Mouse (Mus musculus) lung, embryonic 16.5 days (tissue): Measurements from ENCODE around the gene Prrt4. TPM values are rescaled to one million over a fixed set of nuclear protein-coding genes. Genes with fewer than 3 reads are reported as not detected.

Experiments used
- ATAC-seq: fragments of 200-750 bp; cut with Nextera tagmentation; 2 replicates; pipeline ENCODE4 v1.8.0; 2017; ENCODE audit warnings: low read depth, mild to moderate bottlenecking, moderate library complexity
- H3K27ac ChIP-seq: fragments of 300-500 bp; sonication (generic); 2 replicates; pipeline ENCODE4 v1.5.1; 2014; ENCODE audit warnings: mild to moderate bottlenecking, control low read depth, low read length
- H3K27me3 ChIP-seq: fragments of 300-500 bp; sonication (generic); 2 replicates; pipeline ENCODE4 v1.6.1; 2014; ENCODE audit warnings: low read depth, low read length, mixed read lengths; ENCODE audit not compliant: control insufficient read depth, insufficient read depth
- H3K36me3 ChIP-seq: fragments of 300-500 bp; sonication (generic); 2 replicates; pipeline ENCODE4 v1.6.1; 2014; ENCODE audit warnings: low read length; ENCODE audit not compliant: control insufficient read depth, insufficient read depth
- H3K4me1 ChIP-seq: fragments of 300-500 bp; sonication (generic); replicated peaks from 2 replicates; pipeline ENCODE4 v1.6.1; 2014; ENCODE audit warnings: low read length, mixed read lengths; ENCODE audit not compliant: control insufficient read depth, insufficient read depth
- H3K4me2 ChIP-seq: fragments of 300-500 bp; sonication (generic); 2 replicates; pipeline ENCODE4 v1.6.1; 2014; ENCODE audit warnings: low read depth, low read length, control low read depth
- H3K4me3 ChIP-seq: fragments of 300-500 bp; sonication (generic); 2 replicates; pipeline ENCODE4 v1.5.1; 2014; ENCODE audit warnings: mild to moderate bottlenecking, low read length, control low read depth
- H3K9ac ChIP-seq: fragments of 300-500 bp; sonication (generic); 2 replicates; pipeline ENCODE4 v1.6.1; 2014; ENCODE audit warnings: low read length, control low read depth
- H3K9me3 ChIP-seq: fragments of 300-500 bp; sonication (generic); 2 replicates; pipeline ENCODE4 v1.6.1; 2016; ENCODE audit warnings: low read length; ENCODE audit not compliant: control insufficient read depth
- WGBS: fragments of 180-500 bp; shearing (Covaris S2); extraction: QIAGEN DNeasy Blood & Tissue Kit; methylation state at CpG from one replicate; pipeline ENCODE4 v1.1.7; 2014; 5-methylcytosine and 5-hydroxymethylcytosine counted together
- polyA plus RNA-seq: library from polyadenylated mRNA; unstranded; fragments of >200 nt; fragmentation: Nextera tagmentation; extraction: Ambion mirVana; gene quantifications from 2 replicates; pipeline ENCODE4 v1.2.1, GENCODE M21; 2015

Prrt4 gene
- polyA plus RNA-seq, 1 experiment from 2014 or later: 0.30 TPM

DNA sequence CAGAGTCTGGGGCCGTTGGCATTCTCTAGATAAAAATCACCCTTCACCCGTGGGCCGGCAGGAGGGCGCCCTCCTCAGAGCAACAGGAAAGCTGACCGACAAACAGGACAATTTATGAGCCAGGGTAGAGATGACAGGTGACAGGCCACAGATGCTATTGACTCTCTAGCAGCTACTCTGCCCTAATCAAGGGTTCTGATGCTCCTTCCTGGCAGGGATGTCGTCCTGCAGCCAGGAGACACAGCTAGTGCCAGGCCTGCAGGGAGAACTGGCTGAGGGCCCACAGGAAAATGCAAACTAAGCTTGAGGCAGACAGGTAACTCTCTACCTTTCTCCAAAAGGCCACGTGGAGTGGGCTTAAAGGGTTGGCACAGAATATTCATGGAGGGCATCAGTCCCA, 31.8 kb upstream of the Prrt4 start:
- H3K27me3 ChIP-seq: peaks cover 6% of the 10 kb centered on the region; the same call in 1 of the 2 replicates
- 11% methylated on average over 7 of the region's 7 CpGs for WGBS
- H3K9me3 ChIP-seq: no peaks in the 10 kb centered on the region
- H3K27ac ChIP-seq: no peak overlapping the region
- no peak for ATAC-seq
- peak overlapping the region; percentile 83 for H3K4me2 ChIP-seq
- H3K4me1 ChIP-seq: peaks cover 26% of the 10 kb centered on the region
- peak overlapping the region; percentile 75 for H3K9ac ChIP-seq
- no peaks in the 10 kb centered on the region for H3K36me3 ChIP-seq
- peak overlapping the region; percentile 75 for H3K4me3 ChIP-seq

- Histone ChIP-seq H3K9ac (no peak overlapping the region), H3K4me1 (peaks cover 24% of the 10 kb centered on the region), H3K4me2 (no peak overlapping the region), H3K36me3 (0 out of 2 replicates have a peak, but pooled peaks cover 2% of the 10 kb centered on the region), H3K27me3 (peaks cover 6% of the 10 kb centered on the region; the same call in 1 of the 2 replicates), H3K4me3 (no peak overlapping the region), H3K9me3 (no peaks in the 10 kb centered on the region), H3K27ac (no peak overlapping the region)
- WGBS: 80% methylated on average over 9 of the region's 9 CpGs
- no peak for ATAC-seq
Observed at GRCm38 (mm10) chr6:29210231-29210936, 31.0 kb upstream of the Prrt4 start.

- H3K27ac ChIP-seq: no peak overlapping the region
- ATAC-seq: no peak
- 70% methylated on average over 5 of the region's 5 CpGs for WGBS
- 0 out of 2 replicates have a peak, but pooled peaks cover 2% of the 10 kb centered on the region for H3K36me3 ChIP-seq
- no peak overlapping the region for H3K4me3 ChIP-seq
- H3K4me2 ChIP-seq: no peak overlapping the region
- peaks cover 9% of the 10 kb centered on the region for H3K4me1 ChIP-seq
- no peaks in the 10 kb centered on the region for H3K27me3 ChIP-seq
- no peak overlapping the region for H3K9ac ChIP-seq
- H3K9me3 ChIP-seq: no peaks in the 10 kb centered on the region
Observed at GRCm38 (mm10) chr6:29208178-29208577, 28.8 kb upstream of the Prrt4 start.

- Histone ChIP-seq H3K4me2 (no peak overlapping the region), H3K27ac (no peak overlapping the region), H3K36me3 (0 out of 2 replicates have a peak, but pooled peaks cover 2% of the 10 kb centered on the region), H3K4me3 (no peak overlapping the region), H3K4me1 (peaks cover 6% of the 10 kb centered on the region), H3K9me3 (no peaks in the 10 kb centered on the region), H3K27me3 (no peaks in the 10 kb centered on the region), H3K9ac (no peak overlapping the region)
- 85% methylated on average over 5 of the region's 5 CpGs for WGBS
- no peak for ATAC-seq
Observed at GRCm38 (mm10) chr6:29207017-29207416, 27.6 kb upstream of the Prrt4 start.

- Histone ChIP-seq H3K27ac (no peak overlapping the region), H3K9ac (no peak overlapping the region), H3K4me2 (no peak overlapping the region), H3K9me3 (no peaks in the 10 kb centered on the region), H3K27me3 (no peaks in the 10 kb centered on the region), H3K4me1 (peaks cover 1% of the 10 kb centered on the region), H3K4me3 (no peak overlapping the region), H3K36me3 (0 out of 2 replicates have a peak, but pooled peaks cover 2% of the 10 kb centered on the region)
- WGBS: 94% methylated on average over 10 of the region's 10 CpGs
- no peak for ATAC-seq
Observed at GRCm38 (mm10) chr6:29206006-29206405, 26.6 kb upstream of the Prrt4 start.

DNA sequence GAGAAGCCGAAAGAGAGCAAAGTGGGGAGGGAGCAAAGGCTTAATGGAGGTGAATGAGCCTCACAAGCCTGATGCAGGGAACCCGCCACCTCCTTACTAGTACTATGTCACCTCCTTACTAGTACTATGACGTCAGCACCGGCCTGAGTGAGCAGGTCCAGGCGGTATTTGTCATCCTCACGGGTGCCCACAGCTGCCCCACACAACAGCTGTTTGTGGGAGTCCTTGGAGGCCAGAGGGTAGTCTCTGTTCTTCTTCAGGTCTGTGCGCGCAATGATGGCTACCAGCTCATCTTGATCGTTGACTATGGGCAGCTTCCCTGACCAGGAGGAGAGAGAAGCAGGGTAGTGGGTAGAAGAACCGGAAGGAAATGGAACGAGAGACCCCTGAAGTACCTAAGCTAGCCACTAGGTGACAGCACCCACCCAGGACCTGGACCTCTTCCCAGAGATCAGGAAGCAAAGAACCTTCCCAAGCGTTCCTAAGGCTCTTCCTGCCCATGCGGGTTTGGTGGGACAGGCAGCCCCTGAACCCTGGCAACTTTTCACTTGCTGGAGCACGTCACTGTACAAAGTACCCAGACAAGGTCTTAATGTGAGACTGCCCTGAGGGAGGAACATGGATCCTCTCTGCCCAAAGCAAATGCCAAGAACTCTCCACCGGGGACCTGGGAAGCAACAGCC, 25.7 kb upstream of the Prrt4 start:
- Histone ChIP-seq H3K4me2 (no peak overlapping the region), H3K9ac (no peak overlapping the region), H3K27me3 (no peaks in the 10 kb centered on the region), H3K27ac (no peak overlapping the region), H3K36me3 (0 out of 2 replicates have a peak, but pooled peaks cover 2% of the 10 kb centered on the region), H3K4me3 (no peak overlapping the region), H3K4me1 (no peaks in the 10 kb centered on the region), H3K9me3 (no peaks in the 10 kb centered on the region)
- WGBS: 53% methylated on average over 15 of the region's 15 CpGs
- peak; percentile 40 for ATAC-seq

DNA sequence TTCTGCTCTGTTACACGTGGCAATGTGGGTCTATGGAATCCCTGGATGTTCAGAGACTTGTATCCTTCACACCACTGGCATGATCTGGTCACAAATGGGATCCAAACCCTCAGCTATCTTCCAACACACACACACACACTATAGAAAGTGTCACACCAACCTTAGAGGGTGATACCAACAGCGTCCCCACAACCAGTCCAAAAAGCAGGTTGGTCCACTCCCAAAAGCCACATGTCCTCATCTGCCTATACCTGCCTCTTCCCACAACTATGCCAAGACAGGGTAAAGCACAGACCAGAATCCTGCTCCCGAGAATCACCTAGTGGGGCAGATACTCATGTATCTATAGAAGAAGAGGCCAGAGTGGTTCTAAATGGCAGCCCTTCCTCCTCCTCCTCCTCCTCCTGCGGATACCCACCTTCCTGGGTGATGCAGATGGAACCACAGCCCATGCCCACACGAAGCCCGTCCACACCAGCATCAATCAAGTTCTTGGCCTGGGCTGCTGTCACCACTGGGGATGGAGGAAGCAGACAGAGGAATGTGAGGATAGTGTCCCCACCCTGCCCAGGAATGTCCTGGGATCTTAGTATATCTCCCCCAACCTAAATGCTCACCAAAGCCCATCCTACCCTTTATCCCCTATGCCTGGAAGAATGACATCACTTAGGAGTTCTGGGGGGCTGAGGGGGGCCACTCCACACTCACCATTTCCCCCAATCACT, 24.6 kb upstream of the Prrt4 start:
- Histone ChIP-seq H3K4me3 (no peak overlapping the region), H3K4me2 (no peak overlapping the region), H3K9ac (no peak overlapping the region), H3K27ac (no peak overlapping the region), H3K4me1 (0 out of 2 replicates have a peak, but pooled peaks cover under 1% of the 10 kb centered on the region), H3K27me3 (no peaks in the 10 kb centered on the region), H3K36me3 (0 out of 2 replicates have a peak, but pooled peaks cover 2% of the 10 kb centered on the region), H3K9me3 (no peaks in the 10 kb centered on the region)
- 83% methylated on average over 6 of the region's 6 CpGs for WGBS
- no peak for ATAC-seq

GRCm38 (mm10) chr6:29203096-29203495, 23.7 kb upstream of the Prrt4 start:
- ATAC-seq: no peak
- Histone ChIP-seq H3K9me3 (no peaks in the 10 kb centered on the region), H3K4me2 (no peak overlapping the region), H3K27ac (no peak overlapping the region), H3K36me3 (0 out of 2 replicates have a peak, but pooled peaks cover 2% of the 10 kb centered on the region), H3K27me3 (no peaks in the 10 kb centered on the region), H3K9ac (no peak overlapping the region), H3K4me1 (peaks cover 6% of the 10 kb centered on the region), H3K4me3 (no peak overlapping the region)
- 91% methylated on average over 13 of the region's 13 CpGs for WGBS

- H3K4me2 ChIP-seq: no peak overlapping the region
- no peak overlapping the region for H3K4me3 ChIP-seq
- H3K27ac ChIP-seq: no peak overlapping the region
- H3K4me1 ChIP-seq: peaks cover 6% of the 10 kb centered on the region
- H3K27me3 ChIP-seq: no peaks in the 10 kb centered on the region
- WGBS: 80% methylated on average over 8 of the region's 8 CpGs
- no peaks in the 10 kb centered on the region for H3K9me3 ChIP-seq
- no peak overlapping the region for H3K9ac ChIP-seq
- ATAC-seq: no peak
- 0 out of 2 replicates have a peak, but pooled peaks cover 2% of the 10 kb centered on the region for H3K36me3 ChIP-seq
Observed at GRCm38 (mm10) chr6:29201988-29202387, 22.6 kb upstream of the Prrt4 start.
